Mouse (Mus musculus): ENCODE data around the gene Cdkn2d. TPM values are rescaled to one million over a fixed set of nuclear protein-coding genes. Genes with fewer than 3 reads are reported as not detected.
"Not testable (repeated sequence)": the region's sequence is repeated elsewhere in the genome, so short reads cannot be mapped to it uniquely, and the experiment has no call there.

The Cdkn2d gene
- total and polyA plus RNA-seq, 2 experiments from 2014 or later, result 115 to 134 TPM

GRCm38 (mm10) chr9:21311695-21312094 is 20.5 kb upstream of the Cdkn2d start:
- peak overlapping the region; percentile 44 for H3K4me2 ChIP-seq (ENCODE audit: low read depth, low read length)
- H3K9me3 ChIP-seq (ENCODE audit: low read length), result no peaks in the 10 kb centered on the region
- WGBS, result 25% methylated on average over 7 of the region's 7 CpGs
- H3K4me3 ChIP-seq (ENCODE audit: low read length), result peak overlapping the region; percentile 23
- H3K27me3 ChIP-seq (ENCODE audit: insufficient read depth, low read length), result no peaks in the 10 kb centered on the region
- H3K4me1 ChIP-seq (ENCODE audit: insufficient read depth, low read length), result no peaks in the 10 kb centered on the region
- H3K9ac ChIP-seq (replicated peaks; ENCODE audit: low read length), result no peak overlapping the region
- no peak overlapping the region for H3K27ac ChIP-seq
- DNase-seq (ENCODE audit: low spot score) (no peak), ATAC-seq (no peak)
- TF ChIP-seq CTCF (IDR thresholded peaks at IDR 0.05; ENCODE audit: low read depth), result no peak
- no peaks in the 10 kb centered on the region for H3K36me3 ChIP-seq (ENCODE audit: insufficient read depth, low read length)

- Histone ChIP-seq H3K4me1 (ENCODE audit: insufficient read depth, low read length) (no peaks in the 10 kb centered on the region), H3K4me3 (ENCODE audit: low read length) (no peak overlapping the region), H3K9me3 (ENCODE audit: low read length) (no peaks in the 10 kb centered on the region), H3K4me2 (ENCODE audit: low read depth, low read length) (no peak overlapping the region), H3K9ac (replicated peaks; ENCODE audit: low read length) (no peak overlapping the region), H3K36me3 (ENCODE audit: insufficient read depth, low read length) (no peaks in the 10 kb centered on the region), H3K27me3 (ENCODE audit: insufficient read depth, low read length) (no peaks in the 10 kb centered on the region), H3K27ac (no peak overlapping the region)
- DNase-seq (ENCODE audit: low spot score), result no peak
- no peak for ATAC-seq
- no peak for TF ChIP-seq CTCF (IDR thresholded peaks at IDR 0.05; ENCODE audit: low read depth)
- WGBS, result 70% methylated on average over 15 of the region's 15 CpGs
Observed at GRCm38 (mm10) chr9:21309150-21309741, 18.0 kb upstream of the Cdkn2d start.

GRCm38 (mm10) chr9:21305065-21305464 is 13.9 kb upstream of the Cdkn2d start:
- no peak for TF ChIP-seq CTCF (IDR thresholded peaks at IDR 0.05; ENCODE audit: low read depth)
- no peak for ATAC-seq
- no peak overlapping the region for H3K27ac ChIP-seq
- H3K9ac ChIP-seq (replicated peaks; ENCODE audit: low read length), result no peak overlapping the region
- H3K4me3 ChIP-seq (ENCODE audit: low read length), result no peak overlapping the region
- no peaks in the 10 kb centered on the region for H3K9me3 ChIP-seq (ENCODE audit: low read length)
- no peak for DNase-seq (ENCODE audit: low spot score)
- 88% methylated on average over 7 of the region's 7 CpGs for WGBS
- H3K4me2 ChIP-seq (ENCODE audit: low read depth, low read length), result no peak overlapping the region
- H3K36me3 ChIP-seq (ENCODE audit: insufficient read depth, low read length), result no peaks in the 10 kb centered on the region
- no peaks in the 10 kb centered on the region for H3K4me1 ChIP-seq (ENCODE audit: insufficient read depth, low read length)
- H3K27me3 ChIP-seq (ENCODE audit: insufficient read depth, low read length), result no peaks in the 10 kb centered on the region

- H3K27me3 ChIP-seq (ENCODE audit: insufficient read depth, low read length), result no peaks in the 10 kb centered on the region
- ATAC-seq (no peak), DNase-seq (ENCODE audit: low spot score) (no peak)
- H3K4me3 ChIP-seq (ENCODE audit: low read length), result no peak overlapping the region
- H3K4me2 ChIP-seq (ENCODE audit: low read depth, low read length), result no peak overlapping the region
- 84% methylated on average over 10 of the region's 10 CpGs for WGBS
- no peak for TF ChIP-seq CTCF (IDR thresholded peaks at IDR 0.05; ENCODE audit: low read depth)
- no peak overlapping the region for H3K27ac ChIP-seq
- H3K9me3 ChIP-seq (ENCODE audit: low read length), result no peaks in the 10 kb centered on the region
- no peaks in the 10 kb centered on the region for H3K4me1 ChIP-seq (ENCODE audit: insufficient read depth, low read length)
- no peaks in the 10 kb centered on the region for H3K36me3 ChIP-seq (ENCODE audit: insufficient read depth, low read length)
- no peak overlapping the region for H3K9ac ChIP-seq (replicated peaks; ENCODE audit: low read length)
Observed at GRCm38 (mm10) chr9:21299014-21299413, 7.8 kb upstream of the Cdkn2d start.

GRCm38 (mm10) chr9:21292271-21292670 is 1.1 kb upstream of the Cdkn2d start:
- no peaks in the 10 kb centered on the region for H3K27me3 ChIP-seq (ENCODE audit: insufficient read depth, low read length)
- DNase-seq (ENCODE audit: low spot score) (no peak), ATAC-seq (no peak)
- H3K27ac ChIP-seq, result no peak overlapping the region
- H3K4me3 ChIP-seq (ENCODE audit: low read length), result no peak overlapping the region
- no peak overlapping the region for H3K4me2 ChIP-seq (ENCODE audit: low read depth, low read length)
- 97% methylated on average over 3 of the region's 3 CpGs for WGBS
- peaks cover 10% of the 10 kb centered on the region; the same call in 1 of the 2 replicates for H3K4me1 ChIP-seq (ENCODE audit: insufficient read depth, low read length)
- no peak overlapping the region for H3K9ac ChIP-seq (replicated peaks; ENCODE audit: low read length)
- no peaks in the 10 kb centered on the region for H3K9me3 ChIP-seq (ENCODE audit: low read length)
- TF ChIP-seq CTCF (IDR thresholded peaks at IDR 0.05; ENCODE audit: low read depth), result no peak
- no peaks in the 10 kb centered on the region for H3K36me3 ChIP-seq (ENCODE audit: insufficient read depth, low read length)

GRCm38 (mm10) chr9:21291868-21292267 is 661 bp upstream of the Cdkn2d start:
- peak overlapping the region; percentile 61 for H3K4me3 ChIP-seq (ENCODE audit: low read length)
- WGBS, result 18% methylated on average over 7 of the region's 7 CpGs
- not testable (repeated sequence) for H3K36me3 ChIP-seq (ENCODE audit: insufficient read depth, low read length); H3K27me3 ChIP-seq (ENCODE audit: insufficient read depth, low read length); H3K9ac ChIP-seq (replicated peaks; ENCODE audit: low read length); H3K9me3 ChIP-seq (ENCODE audit: low read length); DNase-seq (ENCODE audit: low spot score); H3K27ac ChIP-seq; ATAC-seq
- peak overlapping the region; percentile 55 for H3K4me2 ChIP-seq (ENCODE audit: low read depth, low read length)
- peaks cover 13% of the 10 kb centered on the region for H3K4me1 ChIP-seq (ENCODE audit: insufficient read depth, low read length)

- ATAC-seq (no peak), DNase-seq (ENCODE audit: low spot score) (peak; percentile 45)
- peak overlapping the region; percentile 61 for H3K4me3 ChIP-seq (ENCODE audit: low read length)
- no peak for TF ChIP-seq CTCF (IDR thresholded peaks at IDR 0.05; ENCODE audit: low read depth)
- H3K36me3 ChIP-seq (ENCODE audit: insufficient read depth, low read length), result no peaks in the 10 kb centered on the region
- peak overlapping the region; percentile 85 for H3K27ac ChIP-seq
- WGBS, result 0% methylated on average over 20 of the region's 20 CpGs
- H3K4me2 ChIP-seq (ENCODE audit: low read depth, low read length), result peak overlapping the region; percentile 85
- H3K4me1 ChIP-seq (ENCODE audit: insufficient read depth, low read length), result peaks cover 18% of the 10 kb centered on the region
- H3K9ac ChIP-seq (replicated peaks; ENCODE audit: low read length), result peak overlapping the region; percentile 75
- no peaks in the 10 kb centered on the region for H3K9me3 ChIP-seq (ENCODE audit: low read length)
- no peaks in the 10 kb centered on the region for H3K27me3 ChIP-seq (ENCODE audit: insufficient read depth, low read length)
Observed at GRCm38 (mm10) chr9:21290589-21290988, 618 bp downstream of the Cdkn2d start.

Measured in hindbrain, postnatal 0 days (tissue).